Mouse (Mus musculus) ES-Bruce4 (cell line): ENCODE results near the gene Lca5l.

Source experiments
- CTCF ChIP-seq: IDR thresholded peaks from one replicate; pipeline ENCODE4 v1.8.1; 2011; ENCODE audit warnings: low read depth, low read length
- EP300 ChIP-seq: IDR thresholded peaks from 2 replicates; pipeline ENCODE4 v1.6.1; 2011; ENCODE audit warnings: low read depth, low read length; ENCODE audit not compliant: insufficient read depth

DNA sequence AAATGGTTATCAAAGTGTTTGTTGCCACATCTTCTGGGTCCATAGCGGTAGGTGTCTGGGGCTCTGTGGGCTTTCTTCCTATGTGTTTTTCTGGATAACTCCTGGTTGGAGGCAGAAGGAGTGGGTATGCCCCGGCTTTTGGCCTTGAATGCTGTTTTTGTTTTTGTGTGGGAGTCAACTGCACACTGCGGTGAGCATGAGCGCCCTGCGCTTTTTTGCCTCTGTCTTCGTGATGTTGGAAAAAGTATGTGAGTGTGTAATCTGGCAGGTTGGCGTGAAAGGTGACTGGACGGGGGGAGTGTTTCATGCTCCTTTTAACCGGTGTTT, 8.6 kb upstream of the Lca5l start:
- TF ChIP-seq CTCF (no peak), EP300 (no peak)
